Mouse (Mus musculus) forebrain, embryonic 13.5 days (tissue): ENCODE data around the gene Cyp1a2. TPM values are rescaled to one million over a fixed set of nuclear protein-coding genes. Genes with fewer than 3 reads are reported as not detected.

Experiments
- ATAC-seq: fragments of 200-750 bp; cut with Nextera tagmentation; 2 replicates; pipeline ENCODE4 v1.8.0; 2017
- H3K27ac ChIP-seq: fragments of 300-500 bp; sonication (generic); 2 replicates; pipeline ENCODE4 v1.5.1; 2015; ENCODE audit warnings: inconsistent platforms, mild to moderate bottlenecking, moderate library complexity
- H3K27me3 ChIP-seq: fragments of 300-500 bp; sonication (generic); 2 replicates; pipeline ENCODE4 v1.6.1; 2015; ENCODE audit warnings: mild to moderate bottlenecking, inconsistent platforms
- H3K36me3 ChIP-seq: fragments of 300-500 bp; sonication (generic); 2 replicates; pipeline ENCODE4 v1.6.1; 2015; ENCODE audit warnings: mild to moderate bottlenecking, inconsistent platforms; ENCODE audit not compliant: poor library complexity, severe bottlenecking
- H3K4me1 ChIP-seq: fragments of 300-500 bp; sonication (generic); 2 replicates; pipeline ENCODE4 v1.6.1; 2015; ENCODE audit warnings: inconsistent platforms
- H3K4me2 ChIP-seq: fragments of 300-500 bp; sonication (generic); 2 replicates; pipeline ENCODE4 v1.6.1; 2015; ENCODE audit warnings: inconsistent platforms, mild to moderate bottlenecking, moderate library complexity
- H3K4me3 ChIP-seq: fragments of 300-500 bp; sonication (generic); 2 replicates; pipeline ENCODE4 v1.5.1; 2015; ENCODE audit warnings: mild to moderate bottlenecking, inconsistent platforms
- H3K9ac ChIP-seq: fragments of 300-500 bp; sonication (generic); 2 replicates; pipeline ENCODE4 v1.6.1; 2015; ENCODE audit warnings: mild to moderate bottlenecking, inconsistent platforms
- H3K9me3 ChIP-seq: fragments of 300-500 bp; sonication (generic); replicated peaks from 2 replicates; pipeline ENCODE4 v1.6.1; 2016; ENCODE audit warnings: inconsistent platforms
- WGBS: fragments of 180-500 bp; shearing (Covaris S2); methylation state at CpG from one replicate; pipeline ENCODE4 v1.1.7; 2015; 5-methylcytosine and 5-hydroxymethylcytosine counted together
- polyA plus RNA-seq: library from polyadenylated mRNA; unstranded; fragments of >200 nt; fragmentation: Nextera tagmentation; extraction: Ambion mirVana; gene quantifications from 2 replicates; pipeline ENCODE4 v1.2.1, GENCODE M21; 2015

Gene Cyp1a2
- polyA plus RNA-seq, 1 experiment from 2014 or later = not detected

DNA sequence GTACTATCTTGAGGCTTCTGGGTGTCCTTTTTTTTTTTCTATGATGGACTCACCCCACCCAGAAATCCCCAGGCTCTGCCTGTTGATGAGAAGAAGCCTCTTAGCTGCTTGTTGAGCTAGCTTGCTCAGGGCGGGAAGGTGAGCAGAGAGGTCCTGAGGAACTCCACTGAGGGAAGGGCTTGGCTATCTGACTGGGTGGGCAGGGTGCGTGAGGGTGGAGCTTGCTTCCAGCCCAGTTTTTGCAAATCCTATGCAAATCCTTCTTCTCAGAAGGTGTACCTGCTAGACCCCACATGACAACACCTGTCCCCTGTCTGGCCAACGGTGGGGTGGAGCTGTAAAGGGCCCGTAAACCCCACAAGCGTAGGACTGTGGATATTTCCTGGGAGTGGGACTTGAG lies 30.2 kb downstream of the Cyp1a2 start, which contains the start of gene Csk:
Gene Csk (minus strand): TSS at position 349 of the 400 bp plus-strand sequence.
- no peak within 1 kb of the TSS for H3K4me2 ChIP-seq
- H3K4me1 ChIP-seq = peaks cover 23% of the 10 kb centered on the region
- H3K9ac ChIP-seq = no peak within 1 kb of the TSS; the same call in 1 of the 2 replicates
- no peak within 1 kb of the TSS for H3K4me3 ChIP-seq
- 0 out of 2 replicates have a peak, but pooled peaks cover 8% of the 10 kb centered on the region for H3K27me3 ChIP-seq
- no peak for ATAC-seq
- H3K9me3 ChIP-seq = no peaks in the 10 kb centered on the region
- 38% methylated on average over 5 of the region's 5 CpGs for WGBS
- no peaks in the 10 kb centered on the region for H3K36me3 ChIP-seq
- no peak within 1 kb of the TSS for H3K27ac ChIP-seq

DNA sequence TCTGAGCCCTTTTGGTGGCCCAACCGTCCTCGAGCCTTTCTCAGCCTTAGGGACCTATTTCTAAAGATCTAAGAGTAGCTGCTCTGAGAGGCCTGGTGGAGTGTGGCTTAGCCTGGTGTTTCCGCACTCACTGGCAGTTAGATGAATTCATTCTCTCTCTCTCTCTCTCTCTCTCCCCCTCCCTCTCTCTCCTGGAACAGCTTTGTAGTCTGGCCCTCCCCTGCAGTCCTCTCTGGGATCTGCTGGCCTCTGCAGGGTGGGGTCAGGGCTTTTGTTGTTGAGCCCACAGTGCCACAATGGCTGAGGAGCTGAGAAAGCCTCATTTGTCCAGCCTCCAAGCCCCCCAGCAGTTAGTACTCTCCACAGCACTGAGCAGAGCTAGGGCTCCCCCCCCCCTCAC lies 30.6 kb downstream of the Cyp1a2 start:
- no peak overlapping the region; the same call in 1 of the 2 replicates for H3K9ac ChIP-seq
- 15% methylated on average over 3 of the region's 3 CpGs for WGBS

GRCm38 (mm10) chr9:57652351-57652750 lies 31.2 kb downstream of the Cyp1a2 start:
- Histone ChIP-seq H3K9me3 (no peaks in the 10 kb centered on the region), H3K27ac (no peak overlapping the region), H3K36me3 (no peaks in the 10 kb centered on the region), H3K4me1 (peaks cover 23% of the 10 kb centered on the region), H3K27me3 (0 out of 2 replicates have a peak, but pooled peaks cover 8% of the 10 kb centered on the region), H3K4me2 (no peak overlapping the region), H3K9ac (no peak overlapping the region), H3K4me3 (no peak overlapping the region)
- ATAC-seq = no peak
- WGBS = 66% methylated on average over 9 of the region's 9 CpGs

More for the DNA sequence above, 30.6 kb downstream of the Cyp1a2 start:
- Histone ChIP-seq H3K4me3 (no peak overlapping the region), H3K36me3 (no peaks in the 10 kb centered on the region), H3K9me3 (no peaks in the 10 kb centered on the region), H3K27ac (no peak overlapping the region), H3K4me2 (no peak overlapping the region), H3K27me3 (0 out of 2 replicates have a peak, but pooled peaks cover 8% of the 10 kb centered on the region), H3K4me1 (peaks cover 23% of the 10 kb centered on the region)
- ATAC-seq = no peak

GRCm38 (mm10) chr9:57650786-57651311 lies 32.7 kb downstream of the Cyp1a2 start:
- Histone ChIP-seq H3K27ac (no peak overlapping the region), H3K4me3 (no peak overlapping the region), H3K27me3 (0 out of 2 replicates have a peak, but pooled peaks cover 8% of the 10 kb centered on the region), H3K4me1 (peaks cover 20% of the 10 kb centered on the region), H3K36me3 (no peaks in the 10 kb centered on the region), H3K9me3 (no peaks in the 10 kb centered on the region), H3K9ac (no peak overlapping the region), H3K4me2 (no peak overlapping the region)
- WGBS = 45% methylated on average over 6 of the region's 6 CpGs
- no peak for ATAC-seq

GRCm38 (mm10) chr9:57650130-57650785 lies 33.2 kb downstream of the Cyp1a2 start:
- Histone ChIP-seq H3K4me2 (no peak overlapping the region), H3K4me3 (no peak overlapping the region), H3K27me3 (0 out of 2 replicates have a peak, but pooled peaks cover 8% of the 10 kb centered on the region), H3K9me3 (no peaks in the 10 kb centered on the region), H3K36me3 (no peaks in the 10 kb centered on the region), H3K4me1 (peaks cover 22% of the 10 kb centered on the region), H3K9ac (no peak overlapping the region), H3K27ac (no peak overlapping the region)
- 92% methylated on average over 6 of the region's 6 CpGs for WGBS
- no peak for ATAC-seq

DNA sequence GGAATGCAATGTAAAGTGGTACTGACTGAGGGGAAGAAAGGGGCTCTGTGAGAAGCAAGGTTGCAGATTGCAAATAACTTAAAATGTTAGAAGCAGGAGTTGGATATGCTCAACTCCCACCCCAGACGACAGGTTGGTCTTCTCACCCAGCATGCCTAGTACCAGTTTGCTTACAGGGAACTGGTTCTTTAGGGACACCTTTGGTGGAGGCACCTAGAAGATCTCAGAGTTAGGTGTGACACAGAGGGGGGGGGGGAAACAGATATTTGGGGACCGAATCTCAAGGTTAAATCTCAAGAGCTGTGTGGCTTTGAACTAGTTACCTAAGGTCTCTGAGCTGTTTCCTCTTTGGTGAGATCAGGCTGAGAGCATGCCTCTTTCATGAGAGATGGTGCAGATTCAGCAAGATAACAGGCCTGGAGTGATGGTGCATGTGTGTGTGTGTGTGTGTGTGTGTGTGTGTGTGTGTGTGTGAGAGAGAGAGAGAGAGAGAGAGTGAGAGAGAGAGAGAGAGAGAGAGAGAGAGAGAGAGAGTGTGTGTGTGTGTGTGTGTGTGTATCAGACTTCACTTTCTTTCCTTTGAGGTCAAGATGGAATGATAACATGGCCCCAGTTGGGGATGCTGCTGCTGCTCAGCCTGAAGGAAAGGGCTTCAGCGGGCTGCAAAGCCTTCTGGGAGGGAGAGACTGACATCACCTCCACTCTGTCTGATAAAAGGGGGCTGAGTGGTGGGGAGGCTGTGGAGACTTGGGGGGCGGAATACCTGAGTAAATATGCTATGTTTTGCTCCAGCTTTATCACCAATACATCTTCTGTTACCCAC lies 36.0 kb downstream of the Cyp1a2 start:
- no peak overlapping the region for H3K9ac ChIP-seq
- 74% methylated on average over 4 of the region's 4 CpGs for WGBS
- no peaks in the 10 kb centered on the region for H3K36me3 ChIP-seq
- H3K27me3 ChIP-seq = no peaks in the 10 kb centered on the region
- no peak overlapping the region for H3K4me2 ChIP-seq
- no peak overlapping the region for H3K27ac ChIP-seq
- H3K9me3 ChIP-seq = no peaks in the 10 kb centered on the region
- H3K4me1 ChIP-seq = peaks cover 33% of the 10 kb centered on the region
- no peak overlapping the region for H3K4me3 ChIP-seq
- no peak for ATAC-seq

DNA sequence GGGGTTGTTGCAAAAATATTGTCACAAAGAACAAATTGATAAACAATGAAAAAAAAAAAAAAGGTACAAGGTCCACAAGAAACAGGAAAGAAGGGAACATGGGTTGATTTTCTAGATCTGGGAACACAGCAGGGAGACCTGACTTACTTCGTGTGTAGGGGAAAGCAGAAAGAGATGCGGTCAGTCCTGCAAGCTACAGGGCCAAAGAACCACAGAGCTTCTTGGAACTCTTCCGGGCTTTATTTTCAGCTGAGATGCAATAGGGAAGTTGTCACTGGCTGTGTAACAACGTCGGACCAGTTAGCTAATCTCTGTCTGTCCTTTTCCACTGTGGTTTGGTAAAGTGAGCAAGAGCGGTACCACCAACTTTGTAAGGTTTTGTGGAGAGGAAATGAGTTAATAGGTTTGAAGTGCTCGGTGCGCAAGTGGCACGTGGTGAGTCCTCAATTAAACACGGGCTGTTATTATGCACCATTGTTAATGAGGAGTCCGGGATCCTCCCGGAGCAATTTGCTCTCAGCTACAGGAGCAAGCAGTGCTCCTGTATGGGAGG lies 36.9 kb downstream of the Cyp1a2 start:
- no peak overlapping the region for H3K9ac ChIP-seq
- no peaks in the 10 kb centered on the region for H3K9me3 ChIP-seq
- H3K27me3 ChIP-seq = no peaks in the 10 kb centered on the region
- no peak overlapping the region for H3K27ac ChIP-seq
- no peak overlapping the region for H3K4me3 ChIP-seq
- WGBS = 41% methylated on average over 12 of the region's 12 CpGs
- ATAC-seq = no peak
- H3K4me1 ChIP-seq = peaks cover 41% of the 10 kb centered on the region
- no peak overlapping the region for H3K4me2 ChIP-seq
- H3K36me3 ChIP-seq = peaks cover 8% of the 10 kb centered on the region; the same call in 1 of the 2 replicates

GRCm38 (mm10) chr9:57644944-57645893 lies 38.3 kb downstream of the Cyp1a2 start:
- H3K4me2 ChIP-seq = peak overlapping the region; percentile 83
- H3K9ac ChIP-seq = peak overlapping the region; percentile 98
- H3K36me3 ChIP-seq = peaks cover 10% of the 10 kb centered on the region; the same call in 1 of the 2 replicates
- H3K4me3 ChIP-seq = peak overlapping the region; percentile 98
- no peaks in the 10 kb centered on the region for H3K27me3 ChIP-seq
- no peaks in the 10 kb centered on the region for H3K9me3 ChIP-seq
- under 1% methylated on average over 68 of the region's 85 CpGs for WGBS
- peaks cover 47% of the 10 kb centered on the region for H3K4me1 ChIP-seq
- H3K27ac ChIP-seq = peak overlapping the region; percentile 94
- ATAC-seq = peak; percentile 92

- H3K27ac ChIP-seq = peak overlapping the region; percentile 94
- no peaks in the 10 kb centered on the region for H3K9me3 ChIP-seq
- ATAC-seq = peak; percentile 25
- peaks cover 10% of the 10 kb centered on the region; the same call in 1 of the 2 replicates for H3K36me3 ChIP-seq
- H3K9ac ChIP-seq = peak overlapping the region; percentile 98
- peak overlapping the region; percentile 98 for H3K4me3 ChIP-seq
- peaks cover 54% of the 10 kb centered on the region for H3K4me1 ChIP-seq
- H3K27me3 ChIP-seq = no peaks in the 10 kb centered on the region
- under 1% methylated on average over 18 of the region's 18 CpGs for WGBS
- H3K4me2 ChIP-seq = peak overlapping the region; percentile 83
These were observed 39.0 kb downstream of the Cyp1a2 start for GRCm38 (mm10) chr9:57644442-57644943.

DNA sequence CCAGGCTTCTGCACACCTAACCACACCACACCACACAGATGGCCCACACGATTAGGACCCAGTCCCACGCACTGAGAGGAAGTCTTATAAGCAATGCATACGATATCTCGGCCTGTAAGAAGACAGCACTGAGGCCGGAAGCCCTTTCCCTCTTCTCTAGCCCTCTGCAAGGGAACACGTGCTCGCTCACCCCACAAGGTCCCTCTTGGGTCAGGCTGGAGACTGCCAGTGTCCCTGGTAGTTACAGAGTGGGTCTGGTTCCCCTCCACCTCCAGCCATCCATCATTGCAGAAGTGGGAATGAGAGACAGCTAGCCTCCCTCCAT lies 39.7 kb downstream of the Cyp1a2 start:
- no peaks in the 10 kb centered on the region for H3K9me3 ChIP-seq
- WGBS = 71% methylated on average over 7 of the region's 7 CpGs
- peaks cover 61% of the 10 kb centered on the region for H3K4me1 ChIP-seq
- H3K4me2 ChIP-seq = peak overlapping the region; percentile 83
- no peaks in the 10 kb centered on the region for H3K27me3 ChIP-seq
- peak overlapping the region; percentile 98 for H3K9ac ChIP-seq
- ATAC-seq = no peak
- peak overlapping the region; percentile 98 for H3K4me3 ChIP-seq
- peaks cover 10% of the 10 kb centered on the region; the same call in 1 of the 2 replicates for H3K36me3 ChIP-seq
- H3K27ac ChIP-seq = no peak overlapping the region
